Mouse (Mus musculus) stomach, embryonic 16.5 days (tissue): ENCODE measurements around the gene Sema4b. TPM values are rescaled to one million over a fixed set of nuclear protein-coding genes. Genes with fewer than 3 reads are reported as not detected.

Experiments used
- ATAC-seq: fragments of 200-750 bp; cut with Nextera tagmentation; 2 replicates; pipeline ENCODE4 v1.8.0; 2017; ENCODE audit warnings: moderate number of reproducible peaks, moderate TSS enrichment; ENCODE audit not compliant: insufficient read depth, low FRiP score
- H3K27ac ChIP-seq: fragments of 300-500 bp; sonication (generic); 2 replicates; pipeline ENCODE4 v1.5.1; 2014; ENCODE audit warnings: low read length
- H3K27me3 ChIP-seq: fragments of 300-500 bp; sonication (generic); 2 replicates; pipeline ENCODE4 v1.6.1; 2014; ENCODE audit warnings: low read length, control low read depth, mixed read lengths; ENCODE audit not compliant: control insufficient read depth, insufficient read depth
- H3K36me3 ChIP-seq: fragments of 300-500 bp; sonication (generic); 2 replicates; pipeline ENCODE4 v1.6.1; 2014; ENCODE audit warnings: low read length; ENCODE audit not compliant: control insufficient read depth, insufficient read depth
- H3K4me1 ChIP-seq: fragments of 300-500 bp; sonication (generic); 2 replicates; pipeline ENCODE4 v1.6.1; 2014; ENCODE audit warnings: low read length, control low read depth, mixed read lengths; ENCODE audit not compliant: control insufficient read depth, insufficient read depth
- H3K4me2 ChIP-seq: fragments of 300-500 bp; sonication (generic); 2 replicates; pipeline ENCODE4 v1.6.1; 2014; ENCODE audit warnings: low read depth, low read length, mixed read lengths
- H3K4me3 ChIP-seq: fragments of 300-500 bp; sonication (generic); replicated peaks from 2 replicates; pipeline ENCODE4 v1.5.1; 2014; ENCODE audit warnings: mild to moderate bottlenecking, low read length
- H3K9ac ChIP-seq: fragments of 300-500 bp; sonication (generic); 2 replicates; pipeline ENCODE4 v1.6.1; 2014; ENCODE audit warnings: low read length
- H3K9me3 ChIP-seq: fragments of 300-500 bp; sonication (generic); replicated peaks from 2 replicates; pipeline ENCODE4 v1.6.1; 2016; ENCODE audit warnings: low read length, control low read depth; ENCODE audit not compliant: control insufficient read depth
- WGBS: fragments of 180-500 bp; shearing (Covaris S2); extraction: QIAGEN DNeasy Blood & Tissue Kit; methylation state at CpG from one replicate; pipeline ENCODE4 v1.1.7; 2014; 5-methylcytosine and 5-hydroxymethylcytosine counted together
- polyA plus RNA-seq: library from polyadenylated mRNA; unstranded; fragments of >200 nt; fragmentation: Nextera tagmentation; extraction: Ambion mirVana; gene quantifications from 2 replicates; pipeline ENCODE4 v1.2.1, GENCODE M21; 2015

Sema4b gene
- polyA plus RNA-seq, 1 experiment from 2014 or later, result 19.7 TPM

DNA sequence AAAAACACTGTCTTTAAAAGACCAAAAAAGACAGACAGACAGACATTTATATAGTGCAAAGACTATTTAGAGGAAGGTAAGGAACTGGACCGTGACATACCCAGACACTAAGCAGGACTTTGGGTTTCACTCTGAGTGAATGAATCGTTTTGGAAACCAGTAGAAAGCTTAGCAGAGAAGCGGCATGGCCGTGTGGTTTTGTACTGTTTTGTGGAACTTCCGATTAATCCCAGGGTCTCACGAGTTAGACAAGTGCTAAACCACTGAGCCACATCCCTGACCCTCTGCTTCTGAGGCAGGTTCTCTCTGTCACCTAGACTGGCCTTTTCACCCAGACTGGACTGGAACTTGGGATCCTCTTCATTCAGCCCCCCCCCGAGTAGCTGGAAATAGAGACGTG is 27.8 kb downstream of the Sema4b start:
- H3K9me3 ChIP-seq, result no peaks in the 10 kb centered on the region
- ATAC-seq, result no peak
- WGBS, result 81% methylated on average over 8 of the region's 8 CpGs
- no peak overlapping the region for H3K4me2 ChIP-seq
- H3K4me1 ChIP-seq, result peaks cover 11% of the 10 kb centered on the region
- no peak overlapping the region for H3K4me3 ChIP-seq
- H3K27me3 ChIP-seq, result no peaks in the 10 kb centered on the region
- peaks cover 12% of the 10 kb centered on the region for H3K36me3 ChIP-seq
- no peak overlapping the region for H3K9ac ChIP-seq
- no peak overlapping the region for H3K27ac ChIP-seq

DNA sequence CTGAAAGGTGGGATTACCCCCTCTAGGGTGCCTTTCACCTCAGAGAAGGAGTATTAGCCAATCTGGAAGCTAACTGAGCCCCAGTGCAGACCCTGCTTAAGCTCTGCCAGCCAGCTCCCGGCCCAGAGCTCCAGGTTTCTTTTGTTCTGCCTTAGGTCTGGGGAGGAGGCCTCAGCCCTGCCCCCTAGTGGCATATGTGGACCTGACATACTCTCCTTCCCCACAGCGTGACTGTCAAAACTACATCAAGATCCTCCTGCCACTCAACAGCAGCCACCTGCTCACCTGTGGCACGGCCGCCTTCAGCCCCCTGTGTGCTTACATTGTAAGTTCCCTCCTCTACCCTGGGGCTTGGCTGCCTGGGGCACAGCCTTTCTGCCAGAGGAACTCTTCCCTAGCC is 28.8 kb downstream of the Sema4b start:
- peak; percentile 54; the same call in 1 of the 2 replicates for ATAC-seq
- Histone ChIP-seq H3K9me3 (no peaks in the 10 kb centered on the region), H3K4me1 (peaks cover 4% of the 10 kb centered on the region; the same call in 1 of the 2 replicates), H3K36me3 (peaks cover 21% of the 10 kb centered on the region), H3K4me3 (no peak overlapping the region), H3K4me2 (no peak overlapping the region), H3K9ac (peak overlapping the region; percentile 53), H3K27me3 (no peaks in the 10 kb centered on the region), H3K27ac (no peak overlapping the region)
- 26% methylated on average over 4 of the region's 4 CpGs for WGBS

DNA sequence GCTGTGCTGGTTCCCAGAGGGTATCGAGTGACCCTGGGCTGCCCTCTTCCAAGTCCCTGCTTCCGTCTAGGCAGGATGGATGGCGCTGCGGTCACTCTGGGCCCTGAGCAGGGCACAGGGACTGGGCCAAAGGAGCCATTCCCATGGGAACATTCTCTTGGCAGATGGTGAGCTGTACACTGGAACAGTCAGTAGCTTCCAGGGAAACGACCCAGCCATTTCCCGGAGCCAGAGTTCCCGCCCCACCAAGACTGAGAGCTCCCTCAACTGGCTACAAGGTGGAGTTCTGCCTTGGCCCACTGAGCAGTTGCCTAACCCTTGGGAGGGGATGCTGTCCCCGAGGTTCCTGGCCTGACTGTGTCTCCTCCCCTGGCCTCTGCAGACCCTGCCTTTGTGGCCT is 29.9 kb downstream of the Sema4b start:
- Histone ChIP-seq H3K9me3 (no peaks in the 10 kb centered on the region), H3K4me3 (no peak overlapping the region), H3K9ac (no peak overlapping the region), H3K27ac (no peak overlapping the region), H3K4me2 (no peak overlapping the region), H3K27me3 (no peaks in the 10 kb centered on the region), H3K36me3 (peaks cover 32% of the 10 kb centered on the region), H3K4me1 (no peaks in the 10 kb centered on the region)
- 0 out of 2 replicates have a peak, but pooled peaks have one; percentile 22 for ATAC-seq
- 78% methylated on average over 8 of the region's 8 CpGs for WGBS

DNA sequence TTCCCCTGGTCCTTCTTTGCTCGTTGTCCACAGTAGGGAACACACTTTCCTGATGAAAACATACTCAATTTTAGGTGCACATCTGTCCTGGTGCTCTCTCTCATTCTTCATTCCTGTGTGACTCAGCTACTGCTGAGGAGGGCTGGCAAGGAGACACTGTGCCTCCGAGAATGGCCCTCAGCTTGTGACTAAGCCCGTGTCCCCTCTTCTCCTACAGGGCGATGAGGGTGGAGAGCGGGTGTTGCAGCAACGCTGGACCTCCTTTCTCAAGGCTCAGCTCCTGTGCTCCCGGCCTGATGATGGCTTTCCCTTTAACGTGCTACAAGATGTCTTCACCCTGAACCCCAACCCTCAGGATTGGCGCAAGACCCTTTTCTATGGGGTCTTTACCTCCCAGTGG is 32.0 kb downstream of the Sema4b start:
- Histone ChIP-seq H3K36me3 (peaks cover 32% of the 10 kb centered on the region), H3K27ac (no peak overlapping the region), H3K9ac (no peak overlapping the region), H3K4me1 (no peaks in the 10 kb centered on the region), H3K27me3 (no peaks in the 10 kb centered on the region), H3K9me3 (no peaks in the 10 kb centered on the region), H3K4me2 (no peak overlapping the region), H3K4me3 (no peak overlapping the region)
- WGBS, result 91% methylated on average over 9 of the region's 9 CpGs
- no peak for ATAC-seq

DNA sequence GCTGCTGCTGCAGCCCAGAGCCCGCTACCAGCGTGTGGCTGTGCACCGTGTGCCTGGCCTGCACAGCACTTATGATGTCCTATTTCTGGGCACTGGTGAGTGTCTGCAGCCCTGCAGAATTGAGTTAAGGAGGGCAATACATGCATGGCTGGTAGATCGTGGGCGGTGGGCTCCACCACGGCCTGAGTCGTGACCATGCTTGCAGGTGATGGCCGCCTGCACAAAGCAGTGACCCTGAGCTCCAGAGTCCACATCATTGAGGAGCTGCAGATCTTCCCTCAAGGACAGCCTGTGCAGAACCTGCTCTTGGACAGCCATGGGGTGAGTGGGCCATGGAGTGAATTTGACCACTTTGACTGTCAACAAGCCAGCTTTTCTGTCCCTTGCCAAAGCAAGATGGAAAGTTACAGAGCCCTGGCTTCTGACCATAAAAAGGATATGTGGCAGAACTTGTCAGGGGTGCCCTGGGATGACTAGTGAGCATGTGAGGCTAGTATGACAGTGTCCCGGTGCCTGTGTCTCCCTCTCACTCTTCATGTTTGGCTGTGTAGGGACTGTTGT is 33.7 kb downstream of the Sema4b start:
- Histone ChIP-seq H3K27me3 (no peaks in the 10 kb centered on the region), H3K27ac (no peak overlapping the region), H3K4me2 (no peak overlapping the region), H3K4me1 (no peaks in the 10 kb centered on the region), H3K36me3 (peaks cover 33% of the 10 kb centered on the region), H3K9me3 (no peaks in the 10 kb centered on the region), H3K4me3 (no peak overlapping the region), H3K9ac (no peak overlapping the region)
- ATAC-seq, result no peak
- WGBS, result 91% methylated on average over 9 of the region's 9 CpGs

DNA sequence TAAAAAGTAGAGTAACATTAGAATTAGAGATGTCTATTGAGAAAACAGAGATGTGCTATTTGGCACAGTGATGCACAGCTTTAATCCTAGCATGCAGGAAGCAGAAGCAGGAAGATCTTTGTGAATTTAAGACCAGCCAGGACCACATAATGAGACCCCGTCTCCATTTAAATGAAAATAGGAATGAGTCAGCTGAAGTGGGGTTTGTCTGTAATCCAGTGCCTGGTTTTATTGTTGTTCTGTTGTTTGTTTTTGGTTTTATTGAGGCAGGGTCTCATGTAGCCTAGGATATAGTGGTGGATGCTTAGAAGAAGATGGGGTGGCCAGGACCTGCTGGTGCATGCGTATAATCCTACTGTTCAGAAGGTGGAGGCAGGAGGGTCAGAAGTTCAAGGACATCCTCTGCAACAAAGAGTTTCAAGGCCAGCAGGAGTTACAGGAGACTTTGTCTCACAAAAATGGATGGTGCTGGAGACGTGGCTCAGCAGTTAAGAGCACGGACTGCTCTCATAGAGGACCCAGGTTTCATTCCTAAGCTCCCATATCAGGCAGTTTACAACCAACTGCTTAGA is 34.6 kb downstream of the Sema4b start:
- Histone ChIP-seq H3K27ac (no peak overlapping the region), H3K36me3 (peaks cover 33% of the 10 kb centered on the region), H3K9me3 (no peaks in the 10 kb centered on the region), H3K4me2 (no peak overlapping the region), H3K4me3 (no peak overlapping the region), H3K4me1 (no peaks in the 10 kb centered on the region), H3K27me3 (no peaks in the 10 kb centered on the region), H3K9ac (no peak overlapping the region)
- ATAC-seq, result no peak
- WGBS, result 85% methylated on average over 4 of the region's 4 CpGs

DNA sequence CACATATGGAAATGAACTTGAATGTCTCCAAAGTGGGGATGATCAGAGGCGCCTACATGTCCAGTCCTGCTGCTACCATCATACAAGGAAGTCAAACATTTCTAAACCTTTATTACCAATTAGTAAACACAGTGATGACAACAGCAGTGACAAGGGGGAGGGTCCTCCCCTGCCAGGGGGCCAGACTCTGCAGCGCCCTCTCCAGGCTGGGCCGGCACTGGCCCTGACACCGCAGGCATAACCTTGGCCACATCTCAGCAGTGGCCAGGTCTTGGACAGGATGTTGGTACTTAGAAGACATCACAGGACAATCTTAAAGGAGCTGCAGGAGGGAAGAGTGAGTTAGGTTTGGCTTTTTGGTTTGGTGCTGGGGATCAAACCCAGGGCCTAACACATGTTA is 40.4 kb downstream of the Sema4b start:
- Histone ChIP-seq H3K4me2 (no peak overlapping the region), H3K9ac (no peak overlapping the region), H3K4me3 (no peak overlapping the region), H3K36me3 (0 out of 2 replicates have a peak, but pooled peaks cover 4% of the 10 kb centered on the region), H3K27me3 (no peaks in the 10 kb centered on the region), H3K4me1 (no peaks in the 10 kb centered on the region), H3K9me3 (no peaks in the 10 kb centered on the region), H3K27ac (peak overlapping the region; percentile 34; the same call in 1 of the 2 replicates)
- ATAC-seq, result no peak
- WGBS, result 92% methylated on average over 4 of the region's 4 CpGs

DNA sequence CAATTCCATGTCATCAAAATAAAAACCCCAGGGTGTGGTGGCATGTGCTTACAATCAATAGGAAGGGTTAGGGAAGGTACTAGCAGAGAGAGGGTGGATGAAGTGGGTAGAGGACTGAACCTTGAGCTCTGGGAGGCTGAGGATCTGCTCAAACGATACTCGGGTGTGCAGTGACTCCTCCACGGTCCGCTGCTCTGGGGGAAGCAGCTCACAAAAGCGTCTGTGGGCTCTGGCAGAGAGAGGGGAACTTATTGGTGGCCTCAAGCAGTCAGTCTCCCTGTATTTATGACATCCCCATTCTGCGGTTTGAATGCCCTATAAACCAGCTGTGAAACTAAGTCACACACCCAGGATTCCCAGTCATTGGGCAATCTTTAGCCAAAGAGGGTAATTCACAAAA is 43.6 kb downstream of the Sema4b start:
- ATAC-seq, result no peak
- H3K27me3 ChIP-seq, result no peaks in the 10 kb centered on the region

DNA sequence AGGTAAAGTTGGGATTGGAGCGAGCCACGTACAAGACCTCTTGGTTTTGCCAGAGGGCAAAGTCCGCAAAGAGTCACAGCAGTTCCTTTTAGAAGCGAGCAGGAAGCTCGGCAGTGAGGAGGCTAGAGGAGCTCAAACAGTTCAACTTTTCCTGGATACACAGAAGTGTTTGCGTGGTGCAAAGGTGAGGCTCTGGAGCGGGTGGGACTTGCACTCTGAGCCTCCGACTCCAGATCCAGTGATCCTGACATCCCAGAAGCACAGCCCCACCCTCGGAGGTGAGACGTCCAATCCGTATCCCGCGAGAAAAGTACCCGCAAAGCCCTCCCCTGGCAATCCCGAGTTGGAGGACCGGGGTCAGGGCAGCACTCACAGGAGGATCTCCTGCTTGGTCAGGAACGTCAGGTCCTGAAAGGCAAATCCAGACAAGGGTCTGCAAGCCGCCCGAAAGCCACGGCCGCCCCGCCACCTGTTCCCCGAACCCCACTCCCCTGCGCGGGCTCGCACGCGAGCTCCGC is 45.4 kb downstream of the Sema4b start:
- Histone ChIP-seq H3K27ac (peak overlapping the region; percentile 89), H3K27me3 (no peaks in the 10 kb centered on the region), H3K4me2 (peak overlapping the region; percentile 65), H3K9me3 (no peaks in the 10 kb centered on the region), H3K4me3 (peak overlapping the region; percentile 84), H3K4me1 (peaks cover 5% of the 10 kb centered on the region; the same call in 1 of the 2 replicates), H3K36me3 (no peaks in the 10 kb centered on the region), H3K9ac (peak overlapping the region; percentile 74)
- ATAC-seq, result peak; percentile 49
- WGBS, result under 1% methylated on average over 29 of the region's 29 CpGs

More for the DNA sequence above, 43.6 kb downstream of the Sema4b start:
- 77% methylated on average over 6 of the region's 6 CpGs for WGBS
- H3K9me3 ChIP-seq, result no peaks in the 10 kb centered on the region
- peaks cover 5% of the 10 kb centered on the region; the same call in 1 of the 2 replicates for H3K4me1 ChIP-seq
- H3K27ac ChIP-seq, result no peak overlapping the region
- H3K36me3 ChIP-seq, result no peaks in the 10 kb centered on the region
- H3K4me3 ChIP-seq, result no peak overlapping the region
- no peak overlapping the region for H3K9ac ChIP-seq
- no peak overlapping the region for H3K4me2 ChIP-seq
